Mouse (Mus musculus) CH12F3 (cell line): Measurements from ENCODE around the gene Cx3cl1.

Source experiments
- in situ Hi-C: fragments of 300-500 bp; cut with MboI; formaldehyde crosslinking; loops from 2 replicates; pipeline ENCODE4 v1.14.3; 2020; ENCODE audit warnings: low sequenced_read_pairs

Cx3cl1 gene

DNA sequence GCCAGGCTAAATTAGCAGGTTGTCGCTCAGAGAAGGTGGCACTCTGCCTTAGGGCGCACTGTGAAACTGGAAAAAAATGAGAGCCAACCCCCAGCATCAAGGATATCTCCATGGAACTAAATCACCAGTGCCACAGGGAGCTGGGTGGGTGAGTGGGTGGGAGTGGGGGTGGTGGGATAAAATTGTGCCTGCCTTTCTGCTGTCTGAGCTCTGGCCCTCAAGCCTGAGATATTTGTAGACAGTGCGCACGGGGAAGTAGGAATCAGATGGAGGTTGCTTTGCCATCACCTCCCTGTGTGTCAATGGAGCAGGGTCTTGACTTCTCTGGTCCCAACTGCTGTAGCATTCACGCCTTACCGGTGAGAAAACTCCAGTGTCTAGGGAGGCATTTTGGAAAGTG lies 1.2 kb downstream of the Cx3cl1 start:
- in situ Hi-C loops, result no loop called here

DNA sequence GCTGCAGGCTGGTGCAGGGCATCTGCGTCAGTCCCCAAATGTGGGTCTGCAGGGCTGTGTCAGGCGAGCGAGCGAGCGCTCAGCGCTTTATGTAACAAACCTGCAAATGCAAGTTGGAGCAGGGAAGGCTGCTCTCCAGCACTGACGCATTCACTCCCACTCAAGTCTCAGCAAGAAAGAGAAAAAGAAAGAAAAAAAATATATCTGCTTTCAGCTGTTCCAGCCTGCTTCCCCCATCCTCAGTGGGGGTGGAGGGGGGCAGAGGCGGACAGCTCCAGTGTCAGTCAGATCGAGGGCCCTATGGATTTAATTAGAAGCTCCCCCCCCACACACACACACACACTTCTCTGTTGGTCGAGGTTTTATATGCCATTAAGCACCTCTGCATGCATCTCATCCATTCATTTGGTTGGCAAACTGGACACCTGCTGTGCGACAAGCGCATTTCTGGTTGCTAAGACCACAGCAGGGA lies 1.9 kb downstream of the Cx3cl1 start:
- in situ Hi-C loops, result no loop called here

DNA sequence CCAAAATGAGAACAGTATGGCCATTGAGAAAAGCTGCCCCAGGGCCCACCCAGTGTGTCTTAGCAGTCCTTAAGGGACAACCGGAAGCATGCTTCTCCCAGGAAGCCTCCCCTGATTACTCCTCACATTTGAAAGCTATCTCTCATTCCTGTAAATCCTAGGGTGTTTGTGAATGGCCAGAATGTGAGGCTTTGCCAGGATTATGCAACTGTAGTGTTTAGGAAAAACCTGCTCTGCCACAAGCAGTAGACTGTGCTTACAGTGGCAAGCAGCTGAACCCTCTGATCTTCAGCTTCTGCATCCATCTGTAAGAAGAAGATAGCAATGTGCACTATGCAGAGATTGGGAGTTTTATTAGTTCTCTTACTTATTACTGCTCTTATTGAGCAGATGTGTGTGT lies 2.8 kb downstream of the Cx3cl1 start:
- in situ Hi-C loops, result no loop called here

DNA sequence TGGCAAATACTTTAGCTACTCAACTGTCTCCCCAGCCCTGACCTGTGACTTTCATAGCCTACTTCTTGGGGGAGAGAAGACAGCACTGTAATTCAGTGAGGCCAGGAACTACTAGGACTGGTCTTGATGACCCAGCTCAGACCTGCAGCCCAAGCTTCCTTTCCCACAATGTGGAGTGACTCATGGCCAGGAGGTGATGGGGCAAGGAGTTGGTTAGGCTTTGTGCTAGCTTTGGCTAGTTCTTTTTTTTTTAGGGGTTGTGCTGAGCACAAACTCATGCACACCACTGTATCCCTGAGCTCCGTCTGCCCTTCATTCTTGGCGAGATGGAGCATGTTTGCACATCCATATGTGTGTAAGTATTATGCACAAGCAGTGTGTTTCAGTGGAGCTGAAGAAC lies 4.5 kb downstream of the Cx3cl1 start:
- in situ Hi-C loops, result no loop called here

DNA sequence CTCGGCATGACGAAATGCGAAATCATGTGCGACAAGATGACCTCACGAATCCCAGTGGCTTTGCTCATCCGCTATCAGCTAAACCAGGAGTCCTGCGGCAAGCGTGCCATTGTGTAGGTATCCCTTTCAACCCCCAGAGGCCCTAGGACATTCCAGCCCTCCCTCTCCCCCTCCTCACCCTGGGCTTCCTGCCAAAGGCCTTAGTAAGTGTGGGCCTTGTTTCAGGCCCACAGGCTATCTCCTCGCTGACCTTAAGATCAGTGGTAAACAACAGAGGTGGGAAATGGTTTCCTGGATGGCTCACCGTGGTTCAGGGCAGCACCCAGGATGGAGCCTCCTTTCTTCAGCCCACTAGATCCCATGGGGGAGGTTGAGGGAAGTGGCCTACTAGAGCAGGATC lies 6.2 kb downstream of the Cx3cl1 start:
- in situ Hi-C loops, result no loop called here

DNA sequence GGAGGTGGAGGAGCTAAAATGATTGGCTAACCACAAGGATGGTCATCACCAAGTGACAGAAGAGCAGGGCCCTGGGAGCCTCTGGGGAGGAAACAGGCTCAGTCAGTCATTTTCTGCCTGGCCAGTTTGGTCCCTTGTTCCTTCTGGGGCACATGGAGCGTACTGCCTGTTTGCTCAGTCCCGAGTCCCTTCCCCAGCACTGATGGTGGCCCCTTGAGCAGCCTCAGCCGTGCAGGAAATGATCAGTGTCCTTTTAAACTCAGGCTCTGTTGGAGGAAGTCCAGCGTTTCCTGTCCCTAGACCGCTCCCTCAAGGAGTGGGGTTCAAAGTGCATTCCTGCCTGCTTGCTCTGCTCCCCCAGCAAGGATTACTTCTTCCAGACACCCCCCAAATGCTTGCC lies 6.7 kb downstream of the Cx3cl1 start:
- in situ Hi-C loops, result no loop called here

DNA sequence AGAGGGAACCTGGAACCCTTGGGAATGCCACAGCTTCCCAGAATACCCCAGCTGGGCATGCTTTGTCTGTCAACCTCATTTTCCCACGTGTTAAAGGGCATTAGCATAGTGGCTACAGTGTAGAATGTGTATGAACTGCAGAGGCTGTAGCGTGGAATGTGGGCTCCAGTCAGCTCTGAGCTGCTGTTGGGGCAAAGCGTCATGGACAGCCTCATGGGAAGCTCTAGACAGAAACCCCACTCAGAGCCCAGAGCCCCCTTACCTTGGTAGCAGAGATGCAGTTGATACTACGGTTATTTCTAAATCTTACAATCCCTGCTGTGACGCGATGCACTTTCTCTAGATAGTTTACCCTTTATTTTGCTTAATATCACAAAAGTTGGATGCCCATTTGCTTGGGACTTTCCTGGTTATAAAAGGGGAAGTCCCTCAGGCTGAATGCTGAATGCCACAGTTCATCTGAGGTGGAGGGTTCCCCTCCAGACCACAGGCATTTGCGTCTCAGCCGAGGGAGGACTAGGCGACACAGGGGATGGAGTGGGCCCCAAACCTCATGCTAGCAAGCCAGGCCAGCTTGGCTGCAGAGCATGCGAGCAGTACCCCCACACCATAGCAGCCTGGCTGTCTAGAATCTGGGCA lies 7.2 kb downstream of the Cx3cl1 start:
- in situ Hi-C loops, result no loop called here

DNA sequence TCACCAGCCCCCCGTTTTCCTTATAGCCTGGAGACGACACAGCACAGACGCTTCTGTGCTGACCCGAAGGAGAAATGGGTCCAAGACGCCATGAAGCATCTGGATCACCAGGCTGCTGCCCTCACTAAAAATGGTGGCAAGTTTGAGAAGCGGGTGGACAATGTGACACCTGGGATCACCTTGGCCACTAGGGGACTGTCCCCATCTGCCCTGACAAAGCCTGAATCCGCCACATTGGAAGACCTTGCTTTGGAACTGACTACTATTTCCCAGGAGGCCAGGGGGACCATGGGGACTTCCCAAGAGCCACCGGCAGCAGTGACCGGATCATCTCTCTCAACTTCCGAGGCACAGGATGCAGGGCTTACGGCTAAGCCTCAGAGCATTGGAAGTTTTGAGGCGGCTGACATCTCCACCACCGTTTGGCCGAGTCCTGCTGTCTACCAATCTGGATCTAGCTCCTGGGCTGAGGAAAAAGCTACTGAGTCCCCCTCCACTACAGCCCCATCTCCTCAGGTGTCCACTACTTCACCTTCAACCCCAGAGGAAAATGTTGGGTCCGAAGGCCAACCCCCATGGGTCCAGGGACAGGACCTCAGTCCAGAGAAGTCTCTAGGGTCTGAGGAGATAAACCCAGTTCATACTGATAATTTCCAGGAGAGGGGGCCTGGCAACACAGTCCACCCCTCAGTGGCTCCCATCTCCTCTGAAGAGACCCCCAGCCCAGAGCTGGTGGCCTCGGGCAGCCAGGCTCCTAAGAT lies 7.9 kb downstream of the Cx3cl1 start:
- in situ Hi-C loops, result no loop called here

DNA sequence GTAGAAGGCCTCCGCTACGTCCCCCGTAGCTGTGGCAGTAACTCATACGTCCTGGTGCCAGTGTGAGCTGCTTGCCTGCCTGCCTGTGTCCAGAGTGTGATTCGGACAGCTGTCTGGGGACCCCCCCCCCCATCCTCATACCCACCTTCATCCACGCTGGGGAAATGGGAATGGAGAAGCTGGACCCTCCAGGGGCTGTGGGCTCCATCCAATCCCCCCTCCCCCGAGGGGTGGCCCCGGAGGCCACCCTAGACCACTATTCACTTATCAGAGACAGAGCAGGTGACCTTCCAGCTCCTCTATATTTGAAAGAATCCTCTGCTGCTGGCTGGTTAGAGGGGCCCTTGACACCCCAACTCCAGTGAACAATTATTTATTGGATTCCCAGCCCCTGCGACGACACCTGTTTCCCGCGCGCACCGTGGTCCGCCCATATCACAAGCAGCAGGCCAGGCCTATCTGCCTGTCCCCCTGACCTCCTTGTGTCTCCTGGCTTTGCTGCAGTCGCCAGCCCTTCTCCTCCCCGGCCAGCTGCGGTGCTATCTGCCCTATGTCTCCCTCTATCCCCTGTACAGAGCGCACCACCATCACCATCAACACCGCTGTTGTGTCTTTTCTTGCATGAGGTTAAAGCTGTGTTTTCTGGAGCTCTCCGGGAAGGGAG lies 8.8 kb downstream of the Cx3cl1 start:
- in situ Hi-C loops, result no loop called here

DNA sequence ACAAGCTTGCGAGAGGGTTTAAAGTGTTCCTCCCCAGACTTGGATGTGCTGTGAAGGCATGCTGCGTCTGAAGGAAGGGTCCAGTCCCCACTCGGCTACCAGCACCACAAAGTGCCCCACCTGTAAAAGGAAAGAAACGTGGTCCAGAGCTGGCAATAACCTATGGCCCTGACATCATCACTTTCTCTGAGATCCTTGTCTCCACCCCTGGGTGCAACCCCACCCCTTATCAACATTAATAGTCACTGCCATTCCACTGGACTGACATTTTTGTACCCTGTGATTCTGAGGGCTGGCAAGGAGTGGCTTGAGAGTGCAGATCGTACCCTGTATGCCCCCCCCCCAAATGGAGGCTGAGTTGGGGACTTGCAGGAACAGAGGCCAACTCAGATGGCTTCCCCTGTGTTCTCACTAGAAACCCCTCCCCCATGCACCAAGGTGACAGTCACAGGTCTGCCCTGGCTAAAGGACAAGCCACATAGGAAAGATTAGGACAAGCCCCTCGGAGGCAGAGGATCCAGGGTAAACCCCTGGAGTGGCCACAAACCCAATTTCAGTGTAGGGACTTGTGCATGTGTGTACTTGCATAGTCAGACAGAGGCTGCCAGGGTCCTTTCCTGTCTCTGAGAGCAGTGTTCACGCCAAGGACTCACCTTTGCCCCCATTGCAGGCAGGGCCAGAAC lies 9.5 kb downstream of the Cx3cl1 start:
- in situ Hi-C loops, result no loop called here

DNA sequence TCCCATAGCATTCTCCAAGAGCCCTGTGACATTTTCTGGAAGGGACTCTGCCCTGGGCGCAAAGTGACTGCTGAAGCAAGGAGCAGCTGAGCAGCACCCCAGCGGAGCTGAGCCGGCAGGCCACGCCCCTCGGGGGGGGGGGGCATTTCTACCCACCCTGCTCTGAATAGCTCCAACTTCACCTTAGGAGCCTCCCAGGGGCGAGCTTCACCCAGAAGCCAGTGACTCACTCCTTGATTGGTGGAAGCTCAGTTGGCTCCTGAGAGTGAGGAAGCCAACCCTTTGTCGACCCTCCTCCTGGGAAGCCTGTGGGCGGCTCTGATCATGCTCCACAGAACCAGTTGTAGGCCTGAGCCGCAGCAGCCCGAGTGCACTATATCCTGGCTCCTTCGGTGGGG lies 10.0 kb downstream of the Cx3cl1 start:
- in situ Hi-C loops, result no loop called here

DNA sequence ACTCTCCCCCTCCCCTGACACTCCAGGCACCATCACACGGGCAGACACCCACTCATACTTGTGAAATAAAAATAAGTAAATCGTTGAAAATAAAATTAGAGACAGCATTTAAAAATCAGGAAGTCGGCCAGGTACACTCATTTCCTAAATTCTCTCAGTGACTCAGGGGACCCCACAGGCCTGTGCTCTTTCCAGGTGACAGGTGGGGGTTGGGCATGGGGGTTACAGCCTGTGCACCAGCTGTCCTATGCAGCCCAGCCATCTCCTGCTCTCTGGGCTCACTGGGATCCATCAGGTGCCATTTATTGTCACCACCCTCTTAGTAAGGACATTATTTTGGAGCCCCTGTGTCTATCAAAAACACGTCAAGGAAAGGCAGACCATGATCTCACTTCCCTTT lies 12.1 kb downstream of the Cx3cl1 start:
- in situ Hi-C loops, result no loop called here

DNA sequence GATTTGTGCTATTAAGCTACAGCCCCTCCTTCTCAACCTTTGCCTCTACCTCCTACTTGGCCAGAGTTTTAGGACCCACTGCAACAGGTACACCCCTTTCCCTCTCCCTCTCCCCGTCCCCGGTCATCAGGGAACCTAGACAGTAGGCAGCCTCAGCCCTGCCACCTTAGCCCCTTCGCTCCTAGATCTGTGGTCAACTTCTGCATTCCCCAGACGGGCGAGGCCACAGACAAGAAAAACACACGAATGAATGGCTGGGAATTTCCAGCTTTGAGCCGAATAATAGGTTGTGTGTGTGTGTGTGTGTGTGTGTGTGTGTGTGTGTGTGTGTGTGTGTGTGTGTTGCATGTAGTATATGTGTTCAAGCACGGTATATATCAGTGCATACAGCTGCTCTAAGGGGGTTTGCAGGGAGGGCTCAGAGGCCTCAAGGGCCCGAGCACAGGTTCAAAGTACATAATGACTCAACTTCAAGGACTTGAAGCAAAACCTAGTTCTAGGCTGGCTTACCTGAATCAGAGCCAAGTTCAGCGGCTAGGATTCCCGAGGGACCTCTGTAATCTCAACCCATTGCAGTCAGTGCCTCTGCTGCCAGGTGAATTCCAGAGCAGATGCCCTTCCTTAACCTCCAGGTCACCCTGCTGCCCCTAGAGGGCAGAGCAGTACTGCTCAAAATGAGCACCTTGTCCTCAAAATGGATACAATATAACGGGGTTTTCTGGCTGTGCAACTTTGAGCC lies 13.6 kb downstream of the Cx3cl1 start:
- in situ Hi-C loops, result no loop called here

DNA sequence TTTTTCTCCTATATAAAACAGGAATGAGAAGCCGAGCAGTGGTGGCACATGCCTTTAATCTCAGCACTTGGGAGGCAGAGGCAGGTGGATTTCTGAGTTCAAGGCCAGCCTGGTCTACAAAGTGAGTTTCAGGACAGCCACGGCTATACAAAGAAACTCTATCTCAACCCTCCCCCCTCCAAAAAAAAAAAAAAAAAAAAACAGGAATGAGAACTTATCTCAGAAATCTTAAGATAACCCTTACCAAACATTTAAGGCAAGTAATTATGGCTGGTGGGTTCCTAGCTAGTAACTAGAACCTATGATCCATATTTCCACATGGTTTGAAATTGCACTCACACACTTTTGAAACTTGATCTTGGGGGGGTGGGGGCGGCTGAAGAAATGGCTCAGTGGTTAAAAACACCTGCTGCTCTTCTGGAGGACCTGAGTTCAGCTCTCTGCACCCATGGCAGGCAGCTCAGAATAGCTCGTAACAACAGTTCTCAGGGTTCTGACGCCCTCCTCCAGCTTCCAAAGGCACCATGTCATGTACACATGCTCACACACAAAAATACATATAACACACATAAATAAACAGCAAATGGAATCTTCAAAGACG lies 14.3 kb downstream of the Cx3cl1 start:
- in situ Hi-C loops, result no loop called here

DNA sequence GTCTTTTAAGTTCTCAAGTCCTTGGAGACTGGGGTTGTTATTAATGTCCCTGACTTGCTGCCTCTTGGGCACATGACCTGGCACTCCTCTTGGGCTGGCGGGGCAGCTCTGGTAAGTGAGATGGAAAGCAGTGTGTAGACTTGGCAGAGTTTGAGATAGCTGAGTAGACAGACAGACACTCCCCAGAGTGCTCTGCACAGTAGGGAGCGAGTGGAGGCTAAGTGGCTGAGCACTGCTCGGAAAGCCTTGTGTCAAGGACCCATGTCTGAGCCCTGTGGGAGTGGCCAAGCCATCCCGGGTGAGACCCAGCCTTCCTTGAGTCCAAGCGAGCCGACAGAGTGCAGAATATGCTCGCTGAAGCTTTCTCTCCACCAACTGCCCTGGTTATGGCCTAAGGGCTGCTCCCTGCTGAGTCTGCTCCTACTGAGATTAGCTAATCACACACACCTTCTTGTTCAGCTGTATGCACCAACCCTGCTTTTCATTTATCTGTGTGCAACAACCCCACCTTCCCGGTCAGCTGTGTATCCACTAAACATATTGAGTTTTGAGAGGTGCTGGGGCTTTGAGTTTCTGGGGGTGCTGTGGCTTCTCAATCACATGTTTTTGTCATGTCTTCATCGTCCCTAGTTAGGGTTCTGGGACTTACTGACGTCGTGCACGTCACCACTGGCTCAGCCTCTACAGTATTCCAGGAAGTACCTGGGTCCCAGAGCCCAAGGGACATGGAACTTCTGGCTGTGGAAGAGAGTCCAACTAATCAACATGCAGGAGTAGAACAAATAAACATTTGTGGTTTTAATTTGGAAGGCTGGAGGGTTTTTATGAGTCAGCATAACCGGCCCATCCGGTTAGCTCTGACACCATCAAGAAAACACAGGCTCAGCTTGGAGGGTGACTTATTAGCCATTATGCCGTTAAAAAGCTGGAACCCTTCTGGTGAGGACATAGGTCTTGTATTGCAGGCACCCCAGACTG lies 16.0 kb downstream of the Cx3cl1 start:
- in situ Hi-C loops, result no loop called here

DNA sequence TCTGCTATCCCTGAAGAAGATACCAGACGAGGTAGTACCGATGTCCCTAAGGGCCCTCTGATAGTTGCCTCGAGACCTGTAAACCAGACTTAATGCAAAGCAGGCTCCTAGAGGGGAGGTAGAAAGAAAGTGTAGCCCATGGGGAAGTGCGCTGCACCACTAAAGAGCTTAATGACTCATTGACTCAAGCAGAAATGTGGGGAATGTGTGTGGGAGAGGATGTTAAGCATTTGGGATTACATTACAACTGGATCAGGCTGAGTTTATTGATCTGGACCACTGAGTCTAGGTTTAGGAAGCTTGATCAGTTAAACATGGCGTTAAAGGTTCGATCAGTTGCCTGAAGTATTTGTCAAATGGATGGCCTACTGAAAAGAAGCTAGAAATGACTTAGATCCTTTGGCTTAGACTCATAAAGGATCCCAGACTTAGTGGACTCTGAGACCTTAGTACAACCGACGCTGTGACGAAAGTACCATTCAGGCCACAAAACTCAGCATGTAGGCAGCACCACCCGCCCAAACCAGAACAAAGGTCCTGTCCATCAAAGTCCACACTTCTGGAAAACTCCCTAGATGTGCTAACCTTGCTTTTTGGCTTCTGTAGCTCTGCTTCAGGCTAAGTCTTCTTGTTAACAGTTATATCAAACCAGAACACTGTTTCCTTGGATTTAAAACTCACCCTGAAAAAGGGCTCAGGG lies 17.6 kb downstream of the Cx3cl1 start:
- in situ Hi-C loops, result no loop called here

DNA sequence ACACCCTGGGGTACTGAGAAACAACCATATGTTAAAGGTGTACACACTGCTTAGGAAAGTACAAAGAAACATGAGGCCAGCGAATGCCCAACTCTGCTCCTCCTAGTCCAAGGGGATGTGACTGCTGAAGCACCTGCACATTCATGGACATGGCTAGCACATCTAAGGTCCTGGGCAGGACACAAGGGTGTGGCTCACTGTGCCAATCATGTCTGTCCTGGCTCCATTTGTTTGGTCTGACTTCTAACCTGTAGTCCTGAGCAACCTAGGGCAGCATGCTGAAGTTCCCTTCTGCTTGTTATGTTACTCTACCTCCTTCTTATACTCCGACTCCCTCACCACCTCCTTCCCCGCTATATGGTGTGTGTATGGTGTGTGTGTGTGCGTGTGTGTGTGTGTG lies 22.6 kb downstream of the Cx3cl1 start:
- in situ Hi-C loops, result no loop called here

DNA sequence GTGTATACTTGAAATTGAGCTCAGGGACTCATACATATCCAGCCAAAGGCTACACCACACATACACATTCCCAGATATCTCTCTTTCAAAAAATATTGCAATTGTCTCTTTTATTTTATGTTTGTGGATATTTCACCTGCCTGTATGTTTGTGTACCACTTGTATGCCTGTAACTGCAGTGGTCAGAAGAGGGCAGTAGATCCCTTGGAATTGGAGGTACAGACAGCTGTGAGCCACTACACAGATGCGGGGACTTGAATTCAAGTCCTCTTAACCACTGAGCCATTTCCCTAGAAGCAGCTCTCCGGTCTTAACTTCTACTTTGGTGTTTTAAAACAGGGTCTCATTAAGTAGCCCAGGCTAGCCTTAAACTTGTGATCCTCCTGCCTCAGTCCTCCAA lies 23.0 kb downstream of the Cx3cl1 start:
- in situ Hi-C loops, result no loop called here
